Mouse (Mus musculus) mouse embryonic stem cell (cell line): ENCODE data around the gene Nipsnap3b.

Experiments
- in situ Hi-C, 2 experiments: fragments of 300-500 bp; cut with MboI; formaldehyde crosslinking; loops; 1 replicate in 1 of 2; 3 replicates in 1 of 2; pipeline ENCODE4 v1.14.3; 2019 to 2020; ENCODE audit warnings: low sequenced_read_pairs in 2 of 2, low pct_unique_long_range_greater_than_20kb in 1 of 2, mixed read lengths in 1 of 2; ENCODE audit not compliant: unreplicated experiment in 1 of 2

Gene Nipsnap3b

GRCm38 (mm10) chr4:53011732-53012361 is at the start of gene Nipsnap3b:
Gene Nipsnap3b (plus strand): TSS chr4:53011880.
- in situ Hi-C loops, result no loop called here

- in situ Hi-C loops, result no loop called here
Measured at GRCm38 (mm10) chr4:52964247-52964646, 47.4 kb upstream of the Nipsnap3b start, which contains the start of gene Olfr270. Gene Olfr270 (plus strand): TSS chr4:52964547.

- in situ Hi-C loops, result loop anchor here in 1 of 2 experiments (25.0 kb wide), 1 partner anchor 473 kb away; no protein-coding TSS in a partner anchor
Measured at GRCm38 (mm10) chr4:52985216-52985615, 26.5 kb upstream of the Nipsnap3b start.

- in situ Hi-C loops, result loop anchor here in 1 of 2 experiments (25.0 kb wide), 1 partner anchor 474 kb away; no protein-coding TSS in a partner anchor
Measured at GRCm38 (mm10) chr4:52986266-52986665, 25.4 kb upstream of the Nipsnap3b start.

- in situ Hi-C loops, result loop anchor here in 1 of 2 experiments (25.0 kb wide), 1 partner anchor 477 kb away; no protein-coding TSS in a partner anchor
Measured at GRCm38 (mm10) chr4:52989248-52989647, 22.4 kb upstream of the Nipsnap3b start, which contains the start of gene Nipsnap3a. Gene Nipsnap3a (plus strand): TSS chr4:52989272.

- in situ Hi-C loops, result loop anchor here in 1 of 2 experiments (25.0 kb wide), 1 partner anchor 487 kb away; no protein-coding TSS in a partner anchor
Measured at GRCm38 (mm10) chr4:52999449-52999848, 12.2 kb upstream of the Nipsnap3b start.

GRCm38 (mm10) chr4:53000154-53000553 is 11.5 kb upstream of the Nipsnap3b start:
- in situ Hi-C loops, result no loop called here

- in situ Hi-C loops, result no loop called here
Measured at GRCm38 (mm10) chr4:53009183-53009582, 2.5 kb upstream of the Nipsnap3b start.

GRCm38 (mm10) chr4:53009871-53010270 is 1.8 kb upstream of the Nipsnap3b start:
- in situ Hi-C loops, result no loop called here

- in situ Hi-C loops, result no loop called here
Measured at GRCm38 (mm10) chr4:53014421-53014820, 2.7 kb downstream of the Nipsnap3b start.

- in situ Hi-C loops, result no loop called here
Measured at GRCm38 (mm10) chr4:53015024-53015423, 3.3 kb downstream of the Nipsnap3b start.

GRCm38 (mm10) chr4:53018392-53018791 is 6.7 kb downstream of the Nipsnap3b start:
- in situ Hi-C loops, result no loop called here

- in situ Hi-C loops, result no loop called here
Measured at GRCm38 (mm10) chr4:53023189-53023925, 11.7 kb downstream of the Nipsnap3b start.

GRCm38 (mm10) chr4:53024397-53024796 is 12.7 kb downstream of the Nipsnap3b start:
- in situ Hi-C loops, result no loop called here

GRCm38 (mm10) chr4:53027811-53028210 is 16.1 kb downstream of the Nipsnap3b start:
- in situ Hi-C loops, result no loop called here

GRCm38 (mm10) chr4:53030326-53030948 is 18.8 kb downstream of the Nipsnap3b start:
- in situ Hi-C loops, result no loop called here

GRCm38 (mm10) chr4:53043819-53044218 is 32.1 kb downstream of the Nipsnap3b start:
- in situ Hi-C loops, result no loop called here

- in situ Hi-C loops, result no loop called here
Measured at GRCm38 (mm10) chr4:53045807-53046206, 34.1 kb downstream of the Nipsnap3b start.
